Mouse (Mus musculus) cerebellum, adult 8-10 months (tissue): ENCODE measurements around the gene Sult6b1.

Source experiments
- DNase-seq: peaks from one replicate; pipeline ENCODE4 v3.0.0; 2022

Sult6b1 gene

DNA sequence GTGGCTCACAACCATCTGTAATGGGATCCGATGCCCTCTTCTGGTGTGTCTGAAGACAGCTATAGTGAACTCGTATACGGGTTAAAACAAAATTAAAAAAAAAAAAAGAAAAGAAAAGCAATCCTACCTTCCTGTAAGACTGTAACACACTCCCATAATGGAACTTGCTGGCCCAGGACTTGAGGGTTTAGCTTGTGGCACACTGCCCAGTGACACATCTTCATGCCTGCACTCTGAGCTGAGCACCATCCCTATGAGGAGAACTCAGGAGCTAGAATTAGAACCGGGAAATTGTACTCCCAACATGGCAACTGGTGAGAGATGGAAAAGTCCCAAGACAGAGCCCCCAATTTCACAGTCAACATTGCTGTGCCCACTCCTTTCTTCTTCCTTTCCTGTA, 23.5 kb downstream of the Sult6b1 start:
- DNase-seq, result no peak

DNA sequence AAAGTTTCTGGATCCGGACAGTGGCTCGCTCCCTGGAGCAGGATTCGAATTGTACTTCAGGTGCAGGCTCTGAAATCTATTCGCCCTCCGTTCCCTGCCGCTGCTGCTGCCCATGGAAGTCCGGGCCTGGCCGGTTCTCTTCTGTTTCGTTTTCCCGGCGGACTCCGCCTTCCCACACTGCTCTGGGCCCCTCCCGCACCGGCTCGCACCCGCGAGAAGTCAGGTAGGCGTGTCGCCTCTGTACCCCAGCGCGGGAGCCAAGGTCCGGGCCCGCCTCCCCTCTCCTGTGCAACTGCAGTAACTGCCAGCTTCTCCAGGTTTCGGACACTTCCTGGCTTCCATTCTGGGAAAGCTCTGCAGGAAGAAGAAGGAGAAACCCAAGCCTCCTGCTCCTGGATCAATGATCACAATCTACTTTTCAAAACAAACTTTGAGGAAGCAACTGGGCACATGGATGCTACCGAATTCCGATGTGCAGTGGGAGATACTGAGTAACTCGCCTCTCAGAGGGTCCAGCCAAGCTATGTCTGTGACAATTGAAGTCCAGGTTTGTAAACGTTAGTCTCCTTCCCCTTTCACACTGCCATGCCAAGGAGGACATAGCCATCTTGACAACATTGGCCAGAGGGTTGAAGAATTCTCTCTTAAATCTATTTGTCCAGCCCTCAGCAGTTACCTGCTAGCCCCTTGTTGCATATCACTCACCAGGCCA, 24.2 kb downstream of the Sult6b1 start, which contains the start of gene Eif2ak2:
Gene Eif2ak2 (minus strand): TSS at position 173 of the 712 bp plus-strand sequence.
- DNase-seq, result peak; percentile 41

GRCm38 (mm10) chr17:78881878-78882304, 24.9 kb downstream of the Sult6b1 start:
- DNase-seq, result no peak

DNA sequence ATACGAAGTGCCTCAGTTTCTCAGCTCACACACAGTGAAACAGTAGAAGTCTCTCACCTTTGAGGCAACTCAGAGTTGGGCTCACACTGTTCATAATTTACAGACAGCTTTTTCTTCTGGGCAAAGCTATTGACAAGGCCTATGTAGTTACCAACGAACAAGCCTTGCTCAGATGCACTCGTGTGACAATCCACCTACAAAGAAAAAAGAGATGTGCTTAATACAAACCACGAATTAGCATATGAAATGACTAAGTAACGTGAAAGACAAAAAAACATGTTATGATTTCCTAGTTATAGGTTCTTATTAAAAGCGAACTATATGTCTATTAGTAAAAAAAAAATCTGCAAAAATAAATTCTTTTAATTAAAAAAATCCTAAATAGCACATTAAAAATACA, 32.9 kb downstream of the Sult6b1 start:
- DNase-seq, result no peak

DNA sequence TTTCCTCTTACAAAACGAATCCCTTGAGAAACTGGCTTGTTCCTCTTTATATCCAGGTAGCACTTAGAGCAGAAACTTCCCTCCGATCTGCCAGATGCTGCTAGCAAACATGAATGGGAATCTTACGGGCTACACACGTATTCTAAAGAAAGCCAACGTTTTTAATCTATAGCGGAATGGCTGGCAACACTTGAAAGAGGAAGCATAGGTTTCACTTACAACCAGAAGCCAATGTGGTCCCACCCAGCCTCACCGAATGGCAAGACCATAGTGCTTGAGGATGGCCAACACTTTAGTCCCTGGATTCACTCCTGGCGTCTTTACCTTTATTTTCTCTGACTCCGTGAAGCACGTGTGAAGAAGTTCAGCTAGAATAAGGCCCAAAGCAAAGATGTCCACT, 50.5 kb downstream of the Sult6b1 start:
- no peak for DNase-seq

- no peak for DNase-seq
Observed at GRCm38 (mm10) chr17:78842271-78842928, 64.4 kb downstream of the Sult6b1 start.

DNA sequence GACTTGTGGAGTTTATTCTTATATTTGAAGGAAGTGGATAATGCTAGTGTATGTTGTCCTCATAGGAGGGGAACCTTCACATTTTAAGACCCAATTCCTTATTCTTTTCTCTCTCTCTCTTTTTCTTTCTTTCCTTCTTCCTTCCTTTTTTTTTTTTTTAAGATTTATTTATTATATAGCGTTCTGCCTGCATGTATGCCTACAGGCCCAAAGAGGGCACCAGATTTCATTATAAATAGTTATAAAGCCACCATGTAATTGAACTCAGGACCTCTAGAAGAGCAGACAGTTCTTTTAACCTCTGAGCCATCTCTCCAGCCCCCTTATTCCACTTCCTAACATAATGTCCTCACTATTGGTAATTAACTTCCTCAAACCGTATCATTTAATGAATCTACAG, 70.7 kb downstream of the Sult6b1 start:
- no peak for DNase-seq

GRCm38 (mm10) chr17:78834856-78835835, 71.6 kb downstream of the Sult6b1 start, which contains the start of the genes Heatr5b and Gpatch11:
Gene Heatr5b, minus strand, starts transcription at chr17:78835364.
Gene Gpatch11, plus strand, starts transcription at chr17:78835567.
- peak; percentile 98 for DNase-seq
